Mouse (Mus musculus) intestine, embryonic 15.5 days (tissue): ENCODE results near the gene Fam228a. TPM values are rescaled to one million over a fixed set of nuclear protein-coding genes. Genes with fewer than 3 reads are reported as not detected.
A peak's percentile ranks its signal among the peaks of the same experiment; 100 is the strongest.
"Not testable (repeated sequence)": the region's sequence is repeated elsewhere in the genome, so short reads cannot be mapped to it uniquely, and the experiment has no call there.

ENCODE experiments used
- ATAC-seq: fragments of 200-750 bp; cut with Nextera tagmentation; 2 replicates; pipeline ENCODE4 v1.8.0; 2017; ENCODE audit warnings: moderate TSS enrichment, moderate library complexity
- H3K27ac ChIP-seq: fragments of 300-500 bp; sonication (generic); 2 replicates; pipeline ENCODE4 v1.5.1; 2015; ENCODE audit warnings: mild to moderate bottlenecking, inconsistent platforms
- H3K27me3 ChIP-seq: fragments of 300-500 bp; sonication (generic); replicated peaks from 2 replicates; pipeline ENCODE4 v1.6.1; 2015; ENCODE audit warnings: inconsistent platforms
- H3K36me3 ChIP-seq: fragments of 300-500 bp; sonication (generic); 2 replicates; pipeline ENCODE4 v1.6.1; 2015; ENCODE audit warnings: inconsistent platforms
- H3K4me1 ChIP-seq: fragments of 300-500 bp; sonication (generic); replicated peaks from 2 replicates; pipeline ENCODE4 v1.6.1; 2015; ENCODE audit warnings: inconsistent platforms
- H3K4me2 ChIP-seq: fragments of 300-500 bp; sonication (generic); replicated peaks from 2 replicates; pipeline ENCODE4 v1.6.1; 2015; ENCODE audit warnings: mild to moderate bottlenecking, inconsistent platforms
- H3K4me3 ChIP-seq: fragments of 300-500 bp; sonication (generic); replicated peaks from 2 replicates; pipeline ENCODE4 v1.5.1; 2015; ENCODE audit warnings: inconsistent platforms
- H3K9ac ChIP-seq: fragments of 300-500 bp; sonication (generic); 2 replicates; pipeline ENCODE4 v1.6.1; 2015; ENCODE audit warnings: inconsistent platforms
- H3K9me3 ChIP-seq: fragments of 300-500 bp; sonication (generic); 2 replicates; pipeline ENCODE4 v1.6.1; 2016; ENCODE audit warnings: inconsistent platforms
- WGBS: fragments of 180-500 bp; shearing (Covaris S2); methylation state at CpG from one replicate; pipeline ENCODE4 v1.1.7; 2015; 5-methylcytosine and 5-hydroxymethylcytosine counted together
- polyA plus RNA-seq: library from polyadenylated mRNA; unstranded; fragments of >200 nt; fragmentation: Nextera tagmentation; extraction: Ambion mirVana; gene quantifications from 2 replicates; pipeline ENCODE4 v1.2.1, GENCODE M21; 2015

Fam228a gene
- polyA plus RNA-seq: 0.14 TPM in 2 replicates

DNA sequence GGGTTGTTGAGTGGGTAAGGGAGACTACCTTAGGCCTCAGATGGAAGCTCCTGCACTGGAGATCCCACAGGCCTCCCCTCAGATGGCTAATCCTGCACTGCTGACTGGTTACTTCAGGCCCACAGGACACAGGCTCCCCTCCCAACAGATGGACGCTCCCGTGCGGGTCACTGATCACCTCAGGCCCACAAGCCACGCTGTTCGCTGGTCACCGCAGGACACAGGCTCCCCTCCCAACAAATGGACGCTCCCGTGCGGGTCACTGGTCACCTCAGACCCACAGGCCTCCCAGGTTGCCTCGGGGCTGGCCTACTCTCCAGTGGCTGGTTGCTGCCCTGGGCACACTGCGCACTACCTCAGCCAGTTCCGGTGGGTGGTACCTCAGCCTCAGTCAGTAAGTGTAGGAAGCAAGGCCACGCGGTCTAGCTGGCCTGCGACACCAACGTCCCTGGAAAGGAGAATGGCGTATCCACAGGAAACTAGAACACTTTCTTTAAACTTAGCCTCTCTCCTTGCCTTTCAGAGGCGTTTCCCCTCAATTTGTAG is at the start of gene Fam228a:
Fam228a (minus strand) TSS at position 400 of the 546 bp plus-strand sequence.
- no peaks in the 10 kb centered on the region for H3K9me3 ChIP-seq
- no peaks in the 10 kb centered on the region for H3K27me3 ChIP-seq
- no peaks in the 10 kb centered on the region for H3K36me3 ChIP-seq
- WGBS: 89% methylated on average over 18 of the region's 18 CpGs
- no peak within 1 kb of the TSS for H3K27ac ChIP-seq
- no peaks in the 10 kb centered on the region for H3K4me1 ChIP-seq
- H3K4me2 ChIP-seq: no peak within 1 kb of the TSS
- ATAC-seq: no peak
- no peak within 1 kb of the TSS for H3K4me3 ChIP-seq
- H3K9ac ChIP-seq: no peak within 1 kb of the TSS

DNA sequence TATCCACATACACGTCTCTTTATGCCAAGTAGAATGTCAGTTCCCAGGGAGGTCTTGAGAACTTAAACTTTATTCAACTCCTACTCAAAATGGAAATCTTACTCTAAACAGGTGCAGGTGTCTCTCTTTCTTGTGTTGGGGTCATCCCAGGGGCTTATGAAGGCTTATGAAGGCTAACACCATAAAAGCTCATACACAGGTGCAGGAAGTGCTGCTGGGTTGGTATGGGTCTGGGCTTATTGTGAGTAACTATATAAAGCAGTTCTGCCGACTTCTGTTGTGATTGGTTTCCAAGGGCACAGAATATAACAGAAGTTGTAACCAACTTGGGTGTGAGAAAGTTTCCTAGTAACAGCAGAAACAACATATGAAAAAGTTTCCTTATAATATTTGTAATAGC is 46.2 kb upstream of the Fam228a start:
- H3K4me3 ChIP-seq: no peak overlapping the region
- WGBS: 65% methylated on average over 2 of the region's 2 CpGs
- H3K4me1 ChIP-seq: no peaks in the 10 kb centered on the region
- no peak for ATAC-seq
- H3K27ac ChIP-seq: no peak overlapping the region
- H3K4me2 ChIP-seq: no peak overlapping the region
- no peaks in the 10 kb centered on the region for H3K27me3 ChIP-seq
- H3K36me3 ChIP-seq: no peaks in the 10 kb centered on the region
- H3K9me3 ChIP-seq: no peaks in the 10 kb centered on the region
- H3K9ac ChIP-seq: no peak overlapping the region

DNA sequence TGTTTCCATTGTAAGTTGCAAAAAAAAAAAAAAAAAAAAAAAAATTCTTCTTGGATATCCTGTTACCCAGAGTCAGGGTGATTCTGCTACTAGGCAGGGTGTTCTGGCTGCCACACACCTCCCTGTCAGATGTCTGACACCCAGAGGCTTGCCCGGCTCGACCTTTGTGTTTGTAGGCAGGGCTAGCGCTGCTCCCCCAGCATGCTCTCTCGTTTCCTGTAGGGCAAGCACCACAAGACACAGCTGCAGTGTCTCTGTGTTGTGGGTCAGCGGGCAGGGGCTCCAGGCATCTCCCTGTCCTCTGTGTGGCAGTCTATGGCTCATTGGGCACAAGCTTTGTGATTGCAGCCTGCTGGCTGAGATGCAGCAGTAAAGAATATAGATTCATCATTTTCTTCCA is 45.4 kb upstream of the Fam228a start:
- H3K27ac ChIP-seq: no peak overlapping the region
- no peak overlapping the region for H3K4me3 ChIP-seq
- no peaks in the 10 kb centered on the region for H3K27me3 ChIP-seq
- H3K9me3 ChIP-seq: no peaks in the 10 kb centered on the region
- H3K36me3 ChIP-seq: no peaks in the 10 kb centered on the region
- no peak overlapping the region for H3K4me2 ChIP-seq
- 56% methylated on average over 5 of the region's 5 CpGs for WGBS
- no peak for ATAC-seq
- H3K4me1 ChIP-seq: no peaks in the 10 kb centered on the region
- H3K9ac ChIP-seq: no peak overlapping the region

DNA sequence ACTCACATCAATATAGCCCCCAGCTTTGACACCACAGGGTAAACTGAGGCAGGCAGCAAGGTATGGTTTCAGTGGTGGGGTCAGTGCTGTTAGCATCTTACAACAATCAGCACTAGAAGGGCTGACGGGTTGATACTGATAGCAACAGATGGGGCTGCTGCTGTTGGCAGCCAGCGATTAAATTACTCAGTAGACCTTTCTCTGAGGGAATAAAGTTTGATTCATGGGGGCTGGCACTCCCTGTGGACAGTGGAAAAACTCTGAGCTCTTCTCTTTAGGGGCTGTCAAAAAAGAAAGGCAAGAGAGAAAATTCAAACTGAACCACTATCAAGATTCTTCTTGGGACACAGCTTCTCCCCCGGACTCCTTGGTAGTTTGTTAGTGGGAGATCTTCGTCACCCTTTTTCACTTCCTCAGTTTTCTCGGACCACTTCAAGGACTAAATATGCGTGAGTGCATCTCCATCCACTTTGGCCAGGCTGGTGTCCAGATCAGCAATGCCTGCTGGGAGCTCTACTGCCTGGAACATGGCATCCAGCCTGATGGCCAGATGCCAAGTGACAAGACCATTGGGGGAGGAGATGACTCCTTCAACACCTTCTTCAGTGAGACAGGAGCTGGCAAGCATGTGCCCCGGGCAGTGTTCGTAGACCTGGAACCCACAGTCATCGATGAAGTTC is 43.6 kb upstream of the Fam228a start:
- 85% methylated on average over 9 of the region's 9 CpGs for WGBS
- H3K4me1 ChIP-seq, ATAC-seq, H3K4me3 ChIP-seq, H3K4me2 ChIP-seq, H3K9me3 ChIP-seq, H3K9ac ChIP-seq, H3K27ac ChIP-seq, H3K36me3 ChIP-seq, H3K27me3 ChIP-seq: not testable (repeated sequence)

DNA sequence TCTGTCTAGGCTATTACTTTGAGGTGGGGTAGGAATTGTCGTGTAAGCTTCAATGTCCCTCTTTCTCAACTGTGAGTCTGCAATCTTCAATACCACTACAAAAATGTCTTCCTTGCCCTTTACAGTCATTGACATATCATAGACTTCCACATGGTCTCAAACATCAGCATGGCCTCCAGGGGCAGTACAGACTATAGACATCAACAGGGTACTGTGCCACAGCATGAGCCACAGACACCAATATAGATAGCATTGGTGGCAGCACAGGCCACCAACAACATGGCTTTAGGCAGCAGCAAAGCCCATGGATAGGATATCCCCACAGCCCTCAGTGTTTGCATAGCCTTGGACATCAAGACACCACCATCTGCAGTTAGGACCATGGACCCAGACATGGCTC is 43.0 kb upstream of the Fam228a start:
- H3K27me3 ChIP-seq: no peaks in the 10 kb centered on the region
- no peak overlapping the region for H3K27ac ChIP-seq
- H3K36me3 ChIP-seq: no peaks in the 10 kb centered on the region
- no peaks in the 10 kb centered on the region for H3K9me3 ChIP-seq
- no peak overlapping the region for H3K9ac ChIP-seq
- H3K4me1 ChIP-seq: no peaks in the 10 kb centered on the region
- 88% methylated on average over 1 of the region's 1 CpGs for WGBS
- no peak overlapping the region for H3K4me3 ChIP-seq
- no peak overlapping the region for H3K4me2 ChIP-seq
- ATAC-seq: no peak

DNA sequence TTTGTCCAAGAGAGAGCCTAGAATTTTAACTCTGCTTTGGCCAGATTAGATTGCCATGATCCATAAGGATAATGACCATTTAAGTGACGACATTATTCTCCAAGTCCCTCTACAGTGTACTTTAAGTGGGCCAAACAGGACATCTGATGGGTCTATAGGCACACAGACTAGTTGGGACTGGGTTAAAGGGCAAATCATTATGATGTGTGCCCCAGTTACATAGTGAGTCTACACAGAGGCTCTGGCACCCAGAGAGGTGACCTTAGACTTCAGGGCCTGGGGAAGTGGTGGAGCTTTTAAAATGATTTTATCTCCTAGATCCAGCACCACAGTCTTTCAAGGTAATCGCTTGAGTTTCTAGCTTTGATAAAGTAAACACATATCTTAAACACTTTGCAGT is 42.0 kb upstream of the Fam228a start:
- no peaks in the 10 kb centered on the region for H3K27me3 ChIP-seq
- no peak overlapping the region for H3K4me3 ChIP-seq
- H3K9me3 ChIP-seq: no peaks in the 10 kb centered on the region
- no peaks in the 10 kb centered on the region for H3K4me1 ChIP-seq
- WGBS: 59% methylated on average over 2 of the region's 2 CpGs
- H3K4me2 ChIP-seq: no peak overlapping the region
- no peak overlapping the region for H3K27ac ChIP-seq
- ATAC-seq: no peak
- H3K9ac ChIP-seq: no peak overlapping the region
- no peaks in the 10 kb centered on the region for H3K36me3 ChIP-seq

DNA sequence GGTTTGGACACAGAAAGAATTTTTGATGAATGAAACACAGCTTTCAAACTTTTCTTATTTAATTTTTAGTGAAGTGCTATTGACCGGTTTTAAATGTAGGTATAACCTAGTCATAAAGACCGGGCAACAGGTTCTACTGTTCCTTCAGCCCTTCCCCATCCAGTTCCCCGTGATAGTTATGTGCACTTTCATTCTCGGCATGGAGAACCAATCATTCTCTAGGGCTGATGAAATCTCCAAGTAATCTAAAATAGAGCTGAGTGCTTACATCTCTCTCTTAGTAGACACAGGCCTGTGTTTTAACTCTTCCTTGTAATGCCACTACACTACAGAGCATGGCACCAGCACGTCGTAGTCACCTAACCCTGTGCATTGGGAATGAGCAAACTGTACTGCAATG is 39.5 kb upstream of the Fam228a start:
- Histone ChIP-seq H3K4me3 (no peak overlapping the region), H3K4me2 (no peak overlapping the region), H3K27ac (no peak overlapping the region), H3K36me3 (no peaks in the 10 kb centered on the region), H3K9me3 (no peaks in the 10 kb centered on the region), H3K9ac (no peak overlapping the region), H3K4me1 (no peaks in the 10 kb centered on the region), H3K27me3 (no peaks in the 10 kb centered on the region)
- WGBS: 83% methylated on average over 6 of the region's 6 CpGs
- ATAC-seq: no peak

DNA sequence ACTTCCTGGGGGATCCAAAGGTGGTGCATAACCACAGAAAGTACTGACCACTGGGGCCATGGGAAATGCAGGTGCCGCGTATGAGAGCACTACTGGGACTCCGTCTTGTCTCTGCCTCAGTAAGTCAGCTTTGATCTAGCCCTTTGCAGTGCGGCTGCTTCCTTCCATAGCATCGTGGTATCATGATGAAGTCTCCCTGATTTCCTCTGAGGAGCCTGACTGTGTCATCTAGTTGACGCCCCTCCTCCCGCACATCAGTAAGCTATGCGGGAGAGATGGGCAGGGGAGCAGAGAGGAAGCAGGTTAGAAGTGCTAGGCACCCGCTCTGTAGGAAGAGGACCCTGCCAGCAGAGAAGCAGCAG is 37.3 kb upstream of the Fam228a start:
- H3K27ac ChIP-seq: no peak overlapping the region
- no peaks in the 10 kb centered on the region for H3K9me3 ChIP-seq
- no peak overlapping the region for H3K9ac ChIP-seq
- ATAC-seq: no peak
- H3K27me3 ChIP-seq: no peaks in the 10 kb centered on the region
- H3K4me3 ChIP-seq: no peak overlapping the region
- no peaks in the 10 kb centered on the region for H3K36me3 ChIP-seq
- H3K4me2 ChIP-seq: no peak overlapping the region
- no peaks in the 10 kb centered on the region for H3K4me1 ChIP-seq
- 77% methylated on average over 9 of the region's 9 CpGs for WGBS

DNA sequence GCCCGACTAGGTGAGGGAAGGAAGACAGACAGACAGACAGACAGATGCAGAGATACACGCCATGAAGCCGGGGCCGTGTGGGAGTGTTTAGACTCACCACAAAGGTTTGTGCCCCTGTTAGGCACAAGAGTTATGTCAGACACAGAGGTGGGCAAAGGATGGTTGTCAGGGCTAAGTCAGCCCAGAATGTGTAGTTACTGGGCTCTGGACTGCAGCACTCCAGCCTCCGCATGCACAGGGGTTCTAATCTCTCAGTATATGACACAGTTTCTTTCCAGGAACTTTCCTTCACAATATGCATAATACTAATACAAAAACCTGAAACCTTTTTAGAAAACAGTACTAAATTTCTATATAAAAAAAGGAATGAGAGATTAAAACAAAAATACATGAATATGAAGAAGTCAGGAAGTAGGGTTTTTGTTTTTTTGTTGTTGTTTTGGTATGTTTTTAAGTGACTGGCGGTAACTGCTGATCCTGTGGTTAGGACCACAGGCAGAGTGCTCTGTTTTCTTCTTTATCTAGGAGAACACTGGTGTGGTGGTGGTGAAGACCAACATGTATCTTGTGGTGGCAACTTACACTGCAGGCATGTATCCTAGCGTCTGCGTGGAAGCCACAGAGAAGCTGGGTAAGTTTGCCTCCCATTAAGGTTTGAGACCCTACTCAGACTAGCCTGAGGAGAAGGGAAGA is 36.8 kb upstream of the Fam228a start:
- Histone ChIP-seq H3K27ac (no peak overlapping the region), H3K4me3 (no peak overlapping the region), H3K4me1 (no peaks in the 10 kb centered on the region), H3K4me2 (no peak overlapping the region), H3K36me3 (no peaks in the 10 kb centered on the region), H3K9ac (no peak overlapping the region), H3K27me3 (no peaks in the 10 kb centered on the region), H3K9me3 (no peaks in the 10 kb centered on the region)
- no peak for ATAC-seq
- WGBS: 84% methylated on average over 8 of the region's 8 CpGs

DNA sequence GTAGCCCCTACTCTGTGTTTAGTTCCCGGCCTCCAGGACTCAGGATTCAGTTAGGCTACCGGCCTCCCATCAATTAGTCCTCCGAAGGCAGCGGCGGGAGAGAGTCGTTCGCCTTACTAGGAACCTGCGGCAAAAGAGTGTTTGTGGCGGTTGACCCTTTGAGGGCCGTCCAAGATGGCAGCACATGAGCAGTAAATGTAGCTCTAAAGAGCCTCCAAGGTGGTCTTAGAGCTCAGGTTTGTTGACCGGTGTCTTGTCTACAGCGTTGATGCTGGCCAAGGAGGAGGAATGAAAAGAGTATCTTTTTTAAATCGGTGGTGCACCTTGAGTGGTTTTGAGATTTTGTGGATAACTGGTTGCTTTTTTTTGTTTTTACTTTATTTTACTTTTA is 31.1 kb upstream of the Fam228a start:
- Histone ChIP-seq H3K4me3 (peak overlapping the region; percentile 69), H3K4me1 (0 out of 2 replicates have a peak, but pooled peaks cover 4% of the 10 kb centered on the region), H3K27ac (peak overlapping the region; percentile 92; the same call in 1 of the 2 replicates), H3K27me3 (no peaks in the 10 kb centered on the region), H3K9ac (peak overlapping the region; percentile 89), H3K9me3 (no peaks in the 10 kb centered on the region), H3K36me3 (no peaks in the 10 kb centered on the region), H3K4me2 (peak overlapping the region; percentile 89)
- peak; percentile 35; the same call in 1 of the 2 replicates for ATAC-seq
- 22% methylated on average over 13 of the region's 13 CpGs for WGBS

DNA sequence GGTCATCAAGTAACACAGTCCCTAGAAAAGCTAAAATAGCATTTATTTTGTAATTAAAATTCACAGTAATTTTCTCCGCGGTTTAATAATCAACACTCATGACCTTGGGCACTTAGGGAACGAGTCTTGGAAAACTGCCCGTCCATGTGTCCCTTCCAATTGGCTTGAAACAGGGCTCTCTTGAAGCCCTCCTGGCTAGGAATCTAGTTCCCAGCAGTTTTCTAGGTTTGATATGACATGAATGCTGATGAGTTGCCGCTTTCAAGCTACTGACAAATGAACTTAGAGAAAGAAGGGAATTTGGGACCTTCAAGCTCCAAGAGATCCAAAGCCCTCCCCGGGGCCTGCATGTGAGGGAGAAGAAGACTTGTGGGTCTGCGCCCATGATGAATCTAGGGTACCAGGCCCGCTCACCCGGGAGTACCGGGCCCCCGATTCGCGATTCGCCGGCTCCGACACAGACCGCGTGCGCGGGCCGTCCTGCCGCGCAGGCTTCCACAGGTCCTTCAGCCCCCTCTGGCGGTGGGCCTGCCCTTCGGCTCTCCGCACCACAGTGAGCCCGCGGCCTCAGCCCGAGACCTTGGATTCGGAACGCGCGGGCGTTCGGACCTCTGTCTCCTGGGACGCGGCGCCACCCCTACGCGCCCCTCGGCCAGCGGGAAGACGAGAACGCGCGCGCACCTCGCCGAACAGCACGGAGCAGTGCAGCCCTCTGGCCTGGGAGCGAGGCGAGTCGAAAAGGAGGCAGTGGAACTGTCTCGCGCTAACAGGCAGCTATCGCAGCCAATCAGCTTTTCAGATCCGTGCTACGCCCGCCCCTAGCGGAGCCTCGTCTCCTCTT is 30.5 kb upstream of the Fam228a start, which contains the start of the genes Pfn4 and Fam228b:
Pfn4 (plus strand) TSS at position 531 of the 841 bp plus-strand sequence.
Fam228b (minus strand) TSS at position 776 of the 841 bp plus-strand sequence.
- Histone ChIP-seq H3K4me3 (peak within 1 kb of the TSS; percentile 69), H3K9ac (peak within 1 kb of the TSS; percentile 89), H3K27ac (peak within 1 kb of the TSS; percentile 92), H3K36me3 (no peaks in the 10 kb centered on the region), H3K9me3 (no peaks in the 10 kb centered on the region), H3K4me1 (0 out of 2 replicates have a peak, but pooled peaks cover 4% of the 10 kb centered on the region), H3K27me3 (no peaks in the 10 kb centered on the region), H3K4me2 (peak within 1 kb of the TSS; percentile 89)
- peak; percentile 100 for ATAC-seq
- WGBS: 3% methylated on average over 61 of the region's 61 CpGs

DNA sequence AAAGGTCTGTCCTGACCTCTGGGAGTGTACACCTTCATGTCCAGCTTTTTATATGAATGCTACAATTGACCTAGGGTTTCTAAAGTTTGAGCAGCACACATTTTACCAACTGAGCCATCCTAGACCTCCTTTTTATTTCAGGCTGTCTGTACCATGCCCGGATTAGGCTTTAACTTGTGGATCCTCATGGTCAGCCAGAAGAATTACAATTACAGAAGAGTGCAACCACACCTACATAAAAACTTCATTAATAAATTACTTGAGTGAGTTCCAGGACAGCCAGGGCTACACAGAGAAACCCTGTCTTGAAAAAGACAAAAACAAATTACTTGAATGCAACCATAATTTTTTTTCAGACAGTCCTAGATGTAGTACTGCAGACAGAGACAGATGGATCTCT is 18.8 kb upstream of the Fam228a start:
- 72% methylated on average over 1 of the region's 1 CpGs for WGBS
- no peak for ATAC-seq
- H3K4me2 ChIP-seq: no peak overlapping the region

More for the DNA sequence above, 18.8 kb upstream of the Fam228a start:
- Histone ChIP-seq H3K27me3 (no peaks in the 10 kb centered on the region), H3K36me3 (no peaks in the 10 kb centered on the region), H3K4me1 (no peaks in the 10 kb centered on the region), H3K9ac (no peak overlapping the region), H3K9me3 (no peaks in the 10 kb centered on the region), H3K27ac (no peak overlapping the region), H3K4me3 (no peak overlapping the region)
